Mouse (Mus musculus): ENCODE data around the gene Sugt1. TPM values are rescaled to one million over a fixed set of nuclear protein-coding genes. Genes with fewer than 3 reads are reported as not detected.

Sugt1 gene
- total RNA-seq, 4 experiments from 2014 or later, result 89.1 to 121 (median 109) TPM

DNA sequence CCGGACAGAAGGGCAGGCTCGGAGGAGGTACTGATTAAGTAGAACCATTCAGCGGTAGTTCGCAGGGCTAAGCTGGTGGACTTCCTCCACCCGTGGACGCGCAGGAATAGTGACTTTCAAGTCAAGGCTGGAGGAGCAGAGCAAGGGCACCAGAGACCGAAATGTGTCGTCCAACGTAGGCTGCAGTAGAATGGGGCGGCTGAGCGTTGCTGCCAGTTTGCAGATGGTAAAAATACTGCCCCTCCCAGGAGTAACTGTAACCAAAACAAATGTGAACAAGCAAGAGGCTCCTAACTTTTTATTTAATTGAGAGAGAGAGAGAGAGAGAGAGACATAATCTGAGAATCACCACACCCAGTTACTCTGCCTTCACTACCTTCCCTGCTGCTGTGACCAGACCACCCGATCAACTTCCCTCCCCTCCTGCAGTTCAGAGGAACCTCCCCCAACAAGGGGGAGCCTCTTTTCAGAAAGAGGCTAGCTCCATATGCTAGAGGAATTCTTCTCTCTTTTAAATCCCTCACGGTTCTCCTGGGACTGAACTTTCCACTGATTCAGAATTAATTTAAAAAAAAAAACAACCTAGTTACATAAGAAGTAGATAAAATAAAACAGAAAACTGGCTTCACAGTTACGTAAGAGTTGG is 89.7 kb downstream of the Sugt1 start:
- DNase-seq (ENCODE audit: low spot score in 2 of 2), result no peak

DNA sequence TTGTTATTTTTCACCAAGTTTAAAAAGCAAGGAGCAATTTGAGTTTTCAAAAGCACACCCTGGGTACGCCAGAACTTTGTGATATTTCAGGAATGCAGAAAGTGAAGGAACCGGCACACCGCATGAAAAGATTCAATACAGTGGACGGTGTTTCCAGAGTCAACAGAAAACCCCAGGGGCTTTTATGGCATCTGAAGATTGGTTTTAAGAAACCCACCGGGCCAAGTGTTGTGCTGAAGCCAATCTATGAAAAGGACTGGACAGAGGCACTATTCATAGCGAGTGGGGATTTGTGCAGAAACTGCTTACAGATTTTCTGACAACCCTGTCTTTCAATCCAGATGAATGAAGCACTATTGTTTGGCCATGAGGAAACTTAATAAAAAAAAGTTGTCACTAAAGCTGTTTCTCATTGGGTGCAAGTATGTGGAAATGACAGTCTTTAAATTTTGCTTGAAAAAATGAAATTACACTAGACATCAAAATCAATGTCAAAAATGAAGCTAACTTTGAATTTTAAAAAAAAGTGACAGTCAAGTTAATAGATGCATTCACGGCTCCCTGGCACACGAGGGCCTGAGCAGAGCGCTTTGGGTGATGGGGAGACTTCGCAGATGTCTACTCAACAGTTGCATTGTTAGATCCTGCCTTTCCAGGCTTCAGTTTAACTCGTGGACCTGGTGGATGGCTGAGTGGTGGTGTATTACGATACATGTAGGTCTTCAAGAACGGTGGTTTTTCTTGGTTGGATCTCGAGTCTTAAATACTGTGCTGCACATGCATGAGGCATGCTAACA is 90.6 kb downstream of the Sugt1 start:
- no peak for DNase-seq (ENCODE audit: low spot score in 2 of 2)

- no peak for DNase-seq (ENCODE audit: low spot score in 2 of 2)
These were observed 93.2 kb downstream of the Sugt1 start for GRCm38 (mm10) chr14:79680652-79681051.

Small RNA genes lying within 50 kb of the gene (microRNA-seq; reads per million reads assigned to microRNA genes)
- gene Gm27857, result not detected

Other genes with a start within 250 kb of the Sugt1 start
- gene Naa16, start 196.9 kb upstream of the Sugt1 start, total RNA-seq (2022), result 10 to 100 TPM; 22.9 to 28.9 (median 25.4) TPM
- gene Mtrf1, start 189.9 kb upstream of the Sugt1 start, total RNA-seq (2022), result 10 to 100 TPM in 1 of 4 experiments, 1 to 10 TPM in 3; 9.4 to 10.1 (median 9.6) TPM
- 1 to 10 TPM; 5.2 to 6.9 (median 6.0) TPM for gene Kbtbd7, start 161.2 kb upstream of the Sugt1 start, total RNA-seq (2022)
- not detected for gene Kbtbd6, start 135.9 kb upstream of the Sugt1 start, total RNA-seq (2022)
- 1 to 10 TPM; 3.0 to 4.3 (median 4.0) TPM for gene Elf1, start 106.5 kb upstream of the Sugt1 start, total RNA-seq (2022)
- gene Wbp4, start 106.2 kb upstream of the Sugt1 start, total RNA-seq (2022), result 10 to 100 TPM; 18.1 to 23.2 (median 20.3) TPM
- gene Cnmd, start 74.5 kb downstream of the Sugt1 start, total RNA-seq (2022), result under 1 TPM in 3 of 4 experiments, not detected in 1; 0.22 to 0.94 (median 0.83) TPM
- gene Pcdh8, start 183.6 kb downstream of the Sugt1 start, total RNA-seq (2022), result not detected

Measured in gastrocnemius, adult 8-10 months (tissue).